Mouse (Mus musculus) midbrain, postnatal 0 days (tissue): Measurements from ENCODE around the gene Dennd5b. TPM values are rescaled to one million over a fixed set of nuclear protein-coding genes. Genes with fewer than 3 reads are reported as not detected.
"Not testable (repeated sequence)": the region's sequence is repeated elsewhere in the genome, so short reads cannot be mapped to it uniquely, and the experiment has no call there.

Source experiments
- ATAC-seq: fragments of 200-750 bp; cut with Nextera tagmentation; 2 replicates; pipeline ENCODE4 v1.8.0; 2017; ENCODE audit warnings: moderate number of reproducible peaks, mild to moderate bottlenecking, moderate TSS enrichment, moderate library complexity; ENCODE audit not compliant: low FRiP score
- DNase-seq: peaks from one replicate; pipeline ENCODE4 v3.0.0-alpha.2; 2015; ENCODE audit warnings: low spot score
- H3K27ac ChIP-seq: fragments of 300-500 bp; sonication (generic); 2 replicates; pipeline ENCODE4 v1.5.1; 2014; ENCODE audit warnings: low read depth, mild to moderate bottlenecking, low read length, mixed read lengths
- H3K27me3 ChIP-seq: fragments of 300-500 bp; sonication (generic); 2 replicates; pipeline ENCODE4 v1.6.1; 2014; ENCODE audit warnings: low read length, control low read depth, mixed read lengths; ENCODE audit not compliant: insufficient read depth
- H3K36me3 ChIP-seq: fragments of 300-500 bp; sonication (generic); 2 replicates; pipeline ENCODE4 v1.6.1; 2014; ENCODE audit warnings: low read length, control low read depth, mixed read lengths; ENCODE audit not compliant: insufficient read depth
- H3K4me1 ChIP-seq: fragments of 300-500 bp; sonication (generic); 2 replicates; pipeline ENCODE4 v1.6.1; 2014; ENCODE audit warnings: mild to moderate bottlenecking, control low read depth, antibody characterized with exemption, low read length, mixed read lengths; ENCODE audit not compliant: insufficient read depth
- H3K4me2 ChIP-seq: fragments of 300-500 bp; sonication (generic); 2 replicates; pipeline ENCODE4 v1.6.1; 2014; ENCODE audit warnings: low read depth, mild to moderate bottlenecking, low read length, mixed read lengths; ENCODE audit not compliant: poor library complexity, severe bottlenecking
- H3K4me3 ChIP-seq: fragments of 300-500 bp; sonication (generic); 2 replicates; pipeline ENCODE4 v1.5.1; 2014; ENCODE audit warnings: low read depth, mild to moderate bottlenecking, low read length, moderate library complexity
- H3K9ac ChIP-seq: fragments of 300-500 bp; sonication (generic); replicated peaks from 2 replicates; pipeline ENCODE4 v1.6.1; 2014; ENCODE audit warnings: mild to moderate bottlenecking, low read length, moderate library complexity, mixed read lengths; ENCODE audit not compliant: poor library complexity, severe bottlenecking
- H3K9me3 ChIP-seq: fragments of 300-500 bp; sonication (generic); 2 replicates; pipeline ENCODE4 v1.6.1; 2016; ENCODE audit warnings: low read length, control low read depth
- CTCF ChIP-seq: IDR thresholded peaks from 2 replicates; pipeline ENCODE4 v1.5.1; 2016; ENCODE audit warnings: antibody characterized with exemption, mild to moderate bottlenecking
- WGBS: fragments of 180-500 bp; shearing (Covaris S2); extraction: QIAGEN DNeasy Blood & Tissue Kit; methylation state at CpG from one replicate; pipeline ENCODE4 v1.1.7; 2014; 5-methylcytosine and 5-hydroxymethylcytosine counted together
- polyA plus RNA-seq: library from polyadenylated mRNA; unstranded; fragments of >200 nt; fragmentation: Nextera tagmentation; extraction: Ambion mirVana; gene quantifications from 2 replicates; pipeline ENCODE4 v1.2.1, GENCODE M21; 2015
- total RNA-seq: library from RNA; depleted of rRNA; stranded (reverse); fragments of >200 nt; gene quantifications from 2 replicates; pipeline ENCODE4 v1.2.3, GENCODE M21; 2014; rRNA removed

Gene Dennd5b
- total and polyA plus RNA-seq, 2 experiments from 2014 or later: 11.0 to 47.1 TPM

GRCm38 (mm10) chr6:148944344-148944766, 157.1 kb downstream of the Dennd5b start:
- Histone ChIP-seq H3K4me3 (peak overlapping the region; percentile 81), H3K9ac (peak overlapping the region; percentile 64), H3K27me3 (no peaks in the 10 kb centered on the region), H3K4me1 (0 out of 2 replicates have a peak, but pooled peaks cover 3% of the 10 kb centered on the region), H3K9me3 (no peaks in the 10 kb centered on the region), H3K27ac (no peak overlapping the region), H3K36me3 (no peaks in the 10 kb centered on the region), H3K4me2 (peak overlapping the region; percentile 97)
- no peak for TF ChIP-seq CTCF
- ATAC-seq (peak; percentile 29), DNase-seq (no peak)
- WGBS: under 1% methylated on average over 26 of the region's 30 CpGs

DNA sequence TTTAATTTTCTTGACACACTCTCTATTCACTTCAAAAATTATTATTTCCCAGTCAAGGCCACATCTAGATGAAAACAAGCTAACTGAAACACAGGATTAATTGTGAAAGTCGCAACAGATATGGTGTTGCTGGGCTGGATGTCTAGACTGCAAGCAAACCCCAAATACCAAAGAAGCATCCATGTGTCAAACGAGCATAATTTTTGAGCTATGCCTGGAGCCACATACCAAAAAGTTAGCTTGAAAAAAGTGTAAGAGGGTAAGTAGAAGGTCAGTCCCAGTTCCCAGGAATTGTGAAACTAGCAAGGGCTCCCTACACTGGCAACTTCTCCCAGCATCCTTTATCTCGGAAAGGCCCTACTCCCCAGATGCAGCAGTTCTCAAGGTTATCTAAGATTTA, 157.8 kb downstream of the Dennd5b start:
- no peaks in the 10 kb centered on the region for H3K36me3 ChIP-seq
- H3K4me1 ChIP-seq: 0 out of 2 replicates have a peak, but pooled peaks cover 3% of the 10 kb centered on the region
- ATAC-seq (no peak), DNase-seq (no peak)
- no peak for TF ChIP-seq CTCF
- no peak overlapping the region for H3K9ac ChIP-seq
- 0 out of 2 replicates have a peak overlapping the region, but pooled peaks have one; percentile 81 for H3K4me3 ChIP-seq
- no peaks in the 10 kb centered on the region for H3K9me3 ChIP-seq
- H3K27me3 ChIP-seq: no peaks in the 10 kb centered on the region
- H3K27ac ChIP-seq: no peak overlapping the region
- H3K4me2 ChIP-seq: peak overlapping the region; percentile 15; the same call in 1 of the 2 replicates
- WGBS: 20% methylated on average over 3 of the region's 3 CpGs

GRCm38 (mm10) chr6:148942406-148942805, 159.1 kb downstream of the Dennd5b start:
- TF ChIP-seq CTCF: peak; percentile 11; the same call in 1 of the 2 replicates
- WGBS: 68% methylated on average over 4 of the region's 4 CpGs
- ATAC-seq: no peak
- no peak overlapping the region for H3K9ac ChIP-seq
- 0 out of 2 replicates have a peak, but pooled peaks cover 3% of the 10 kb centered on the region for H3K4me1 ChIP-seq
- DNase-seq: no peak
- no peak overlapping the region for H3K27ac ChIP-seq
- no peaks in the 10 kb centered on the region for H3K9me3 ChIP-seq
- H3K4me3 ChIP-seq: no peak overlapping the region
- no peak overlapping the region for H3K4me2 ChIP-seq
- no peaks in the 10 kb centered on the region for H3K27me3 ChIP-seq
- H3K36me3 ChIP-seq: no peaks in the 10 kb centered on the region

- 49% methylated on average over 5 of the region's 5 CpGs for WGBS
These were observed 159.6 kb downstream of the Dennd5b start for GRCm38 (mm10) chr6:148941880-148942279.

GRCm38 (mm10) chr6:148940383-148940782, 161.1 kb downstream of the Dennd5b start:
- H3K9me3 ChIP-seq, H3K9ac ChIP-seq, H3K4me3 ChIP-seq, H3K27me3 ChIP-seq, H3K4me2 ChIP-seq, H3K27ac ChIP-seq, DNase-seq, H3K4me1 ChIP-seq, ATAC-seq, H3K36me3 ChIP-seq: not testable (repeated sequence)
- 98% methylated on average over 2 of the region's 3 CpGs for WGBS
- peak; percentile 53; the same call in 1 of the 2 replicates for TF ChIP-seq CTCF

More at GRCm38 (mm10) chr6:148941880-148942279, 159.6 kb downstream of the Dennd5b start:
- H3K9me3 ChIP-seq: no peaks in the 10 kb centered on the region
- TF ChIP-seq CTCF: no peak
- no peaks in the 10 kb centered on the region for H3K27me3 ChIP-seq
- no peaks in the 10 kb centered on the region for H3K36me3 ChIP-seq
- no peak overlapping the region for H3K27ac ChIP-seq
- H3K4me2 ChIP-seq: no peak overlapping the region
- 0 out of 2 replicates have a peak, but pooled peaks cover 3% of the 10 kb centered on the region for H3K4me1 ChIP-seq
- no peak overlapping the region for H3K9ac ChIP-seq
- H3K4me3 ChIP-seq: no peak overlapping the region
- DNase-seq (no peak), ATAC-seq (no peak)

Other genes starting within 250 kb of the Dennd5b start
- 13.6 and 18.0 TPM in 2 replicates for gene Caprin2, start 205.4 kb downstream of the Dennd5b start, total RNA-seq
- 5.9 and 6.5 TPM in 2 replicates for gene Caprin2, start 205.4 kb downstream of the Dennd5b start, polyA plus RNA-seq
- gene Sinhcaf, start 155.2 kb downstream of the Dennd5b start, total RNA-seq: 10.4 and 10.5 TPM in 2 replicates
- gene Sinhcaf, start 155.2 kb downstream of the Dennd5b start, polyA plus RNA-seq: 7.3 and 9.3 TPM in 2 replicates
- gene Gm10203, start 28.5 kb upstream of the Dennd5b start, total RNA-seq: not detected in 2 replicates
- not detected in 2 replicates for gene Gm10203, start 28.5 kb upstream of the Dennd5b start, polyA plus RNA-seq
- gene Etfbkmt, start 38.2 kb upstream of the Dennd5b start, total RNA-seq: 4.8 and 5.3 TPM in 2 replicates
- 5.7 and 6.8 TPM in 2 replicates for gene Etfbkmt, start 38.2 kb upstream of the Dennd5b start, polyA plus RNA-seq
- 50.3 and 83.9 TPM in 2 replicates for gene Amn1, start 87.0 kb upstream of the Dennd5b start, total RNA-seq
- gene Amn1, start 87.0 kb upstream of the Dennd5b start, polyA plus RNA-seq: 88.2 and 98.6 TPM in 2 replicates
- 27.7 and 33.7 TPM in 2 replicates for gene Resf1, start 207.7 kb upstream of the Dennd5b start, total RNA-seq
- 25.5 and 25.6 TPM in 2 replicates for gene Resf1, start 207.7 kb upstream of the Dennd5b start, polyA plus RNA-seq